10 mouse cellular contexts compared by ENCODE assay signal in the genomic region with DNA sequence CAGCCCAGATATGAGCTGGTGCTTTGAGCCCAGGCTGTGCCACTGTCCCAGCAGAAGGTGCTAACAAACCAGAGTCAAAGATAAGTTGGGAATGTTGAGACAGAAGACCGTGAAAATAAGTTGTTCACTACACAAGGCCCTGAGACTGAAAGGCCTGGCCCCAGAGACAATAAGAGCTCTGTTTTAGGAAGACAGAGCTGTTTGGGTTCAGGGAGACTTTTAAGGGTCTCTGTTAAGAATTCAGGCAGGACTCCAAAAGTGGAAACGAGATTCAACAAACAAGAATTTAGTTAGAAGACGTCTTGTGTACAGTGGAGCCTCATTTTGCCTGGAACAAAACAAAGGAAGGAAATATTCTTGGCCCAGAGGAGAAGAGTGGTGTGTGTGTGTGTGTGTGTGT. TPM values are rescaled to one million over a fixed set of nuclear protein-coding genes. Genes with fewer than 3 reads are reported as not detected.
A peak's percentile ranks its signal among the peaks of the same experiment; 100 is the strongest.
DNase-seq lines count a peak whose midpoint lies in the region; ATAC-seq and TF ChIP-seq lines count a peak whose summit lies in the region.
"Had no signal": no experiment of that assay in that cellular context is flagged by ENCODE, and none has a peak within 500 bp of the region (broad histone marks: within the 10 kb centered on the region; RNA-seq: fewer than 3 reads in every experiment).

No protein-coding gene starts in this region.

- no peaks in the 10 kb centered on the region for H3K27me3 ChIP-seq in heart, embryonic 14.5 days (ENCODE audit: control insufficient read depth, insufficient read depth, low read length)
- no peaks in the 10 kb centered on the region for H3K27me3 ChIP-seq in forebrain, postnatal 0 days (ENCODE audit: insufficient read depth, low read length)
- no peaks in the 10 kb centered on the region for H3K27me3 ChIP-seq in liver, postnatal 0 days (ENCODE audit: insufficient read depth, low read length)

- H3K27ac ChIP-seq in heart, embryonic 14.5 days (replicated peaks in 1 of 2; ENCODE audit: control insufficient read depth in 1 of 2, insufficient read depth in 1 of 2, low read depth in 2 of 2, low read length in 2 of 2), result peak overlapping the region; percentile 62 to 76
- no peak overlapping the region; the same call in 1 of the 2 replicates for H3K27ac ChIP-seq in forebrain, postnatal 0 days (ENCODE audit: low read depth, low read length)
- H3K27ac ChIP-seq in liver, postnatal 0 days (ENCODE audit: low read depth), result peak overlapping the region; percentile 74

- no peaks in the 10 kb centered on the region for H3K9me3 ChIP-seq in heart, embryonic 14.5 days (ENCODE audit: control insufficient read depth, low read length)
- H3K9me3 ChIP-seq in forebrain, postnatal 0 days (ENCODE audit: low read length), result no peaks in the 10 kb centered on the region
- H3K9me3 ChIP-seq in liver, postnatal 0 days (ENCODE audit: low read length), result no peaks in the 10 kb centered on the region

- no peak overlapping the region for H3K9ac ChIP-seq in heart, embryonic 14.5 days (ENCODE audit: low read length)
- no peak overlapping the region for H3K9ac ChIP-seq in forebrain, postnatal 0 days
- H3K9ac ChIP-seq in liver, postnatal 0 days (replicated peaks), result no peak overlapping the region

- H3K4me3 ChIP-seq in heart, embryonic 14.5 days (ENCODE audit: control insufficient read depth in 1 of 2, insufficient read depth in 1 of 2, low read depth in 1 of 2, low read length in 2 of 2), result no peak overlapping the region
- H3K4me3 ChIP-seq in forebrain, postnatal 0 days (ENCODE audit: low read depth, low read length), result no peak overlapping the region
- no peak overlapping the region for H3K4me3 ChIP-seq in liver, postnatal 0 days (ENCODE audit: low read depth, low read length)

- peaks cover 20% of the 10 kb centered on the region for H3K36me3 ChIP-seq in heart, embryonic 14.5 days (ENCODE audit: control insufficient read depth, insufficient read depth, low read length)
- peaks cover 3% of the 10 kb centered on the region for H3K36me3 ChIP-seq in forebrain, postnatal 0 days (ENCODE audit: insufficient read depth)
- peaks cover 50% of the 10 kb centered on the region for H3K36me3 ChIP-seq in liver, postnatal 0 days (replicated peaks; ENCODE audit: insufficient read depth, low read length)

- WGBS in heart, embryonic 14.5 days, result 35% methylated on average over 3 of the region's 3 CpGs
- 10% methylated on average over 3 of the region's 3 CpGs for WGBS in forebrain, postnatal 0 days
- 78% methylated on average over 3 of the region's 3 CpGs for WGBS in liver, postnatal 0 days (ENCODE audit: insufficient replicate concordance)

- H3K4me2 ChIP-seq in heart, embryonic 14.5 days (ENCODE audit: low read length), result peak overlapping the region; percentile 56
- H3K4me2 ChIP-seq in forebrain, postnatal 0 days (ENCODE audit: low read depth), result no peak overlapping the region
- peak overlapping the region; percentile 34; the same call in 1 of the 2 replicates for H3K4me2 ChIP-seq in liver, postnatal 0 days (ENCODE audit: low read depth, low read length)

- TF ChIP-seq EP300 in liver, postnatal 0 days (IDR thresholded peaks at IDR 0.05; ENCODE audit: low read depth), result no peak

- DNase-seq in heart, adult 18-20 months, result no peak
- peak; percentile 26 for DNase-seq in Muller cell, postnatal 12 days (ENCODE audit: inconsistent ontology term)
- peak; percentile 35 for DNase-seq in forebrain, postnatal 0 days
- DNase-seq in liver, postnatal 0 days, result no peak
- no peak for DNase-seq in spleen, adult 18-20 months
- DNase-seq in urinary bladder, postnatal 4 days (ENCODE audit: low spot score in 2 of 2), result no peak
- no peak for DNase-seq in T-cell, adult 2 months (ENCODE audit: low spot score)

- ATAC-seq in heart, embryonic 14.5 days (ENCODE audit: insufficient number of reproducible peaks, insufficient read depth, low FRiP score, low read depth), result no peak
- ATAC-seq in forebrain, postnatal 0 days, result peak; percentile 49
- 0 out of 2 replicates have a peak, but pooled peaks have one; percentile 5 for ATAC-seq in liver, postnatal 0 days

- peaks cover 14 to 17% of the 10 kb centered on the region in 2 experiments for H3K4me1 ChIP-seq in heart, embryonic 14.5 days (ENCODE audit: control insufficient read depth in 2 of 2, insufficient read depth in 2 of 2, low read length in 2 of 2)
- H3K4me1 ChIP-seq in forebrain, postnatal 0 days (ENCODE audit: insufficient read depth), result no peaks in the 10 kb centered on the region
- H3K4me1 ChIP-seq in liver, postnatal 0 days (ENCODE audit: insufficient read depth), result peaks cover 45% of the 10 kb centered on the region

- TF ChIP-seq CTCF in forebrain, postnatal 0 days (IDR thresholded peaks at IDR 0.05; ENCODE audit: low read depth), result no peak
- TF ChIP-seq CTCF in liver, postnatal 0 days (IDR thresholded peaks at IDR 0.05; ENCODE audit: low read depth), result no peak

RNA-seq across cellular contexts. Expression of a gene that starts 6.8 kb away (rescaled TPM):
- polyA plus RNA-seq in heart, embryonic 14.5 days (2014; fragmentation: Nextera tagmentation; extraction: Ambion mirVana), result 57.4 and 59.2 TPM in 2 replicates
- 10 to 100 TPM; 29.3 to 37.3 TPM for total RNA-seq in heart, adult 18-20 months (2021)
- total RNA-seq in forebrain, postnatal 0 days (2014; rRNA removed), result 24.5 and 25.5 TPM in 2 replicates
- polyA plus RNA-seq in forebrain, postnatal 0 days (2015; fragmentation: Nextera tagmentation; extraction: Ambion mirVana), result 53.1 and 58.1 TPM in 2 replicates
- 107 and 113 TPM in 2 replicates for polyA plus RNA-seq in liver, postnatal 0 days (2015; fragmentation: Nextera tagmentation; extraction: Ambion mirVana)

RNA-seq across cellular contexts. Expression of a gene that starts 12.1 kb away (rescaled TPM):
- polyA plus RNA-seq in heart, embryonic 14.5 days (2014; fragmentation: Nextera tagmentation; extraction: Ambion mirVana), result not detected in 2 replicates
- not detected for total RNA-seq in heart, adult 18-20 months (2021)
- total RNA-seq in forebrain, postnatal 0 days (2014; rRNA removed), result 6.1 TPM in 1 of 2 replicates, not detected in the other
- polyA plus RNA-seq in forebrain, postnatal 0 days (2015; fragmentation: Nextera tagmentation; extraction: Ambion mirVana), result not detected in 2 replicates
- not detected in 2 replicates for polyA plus RNA-seq in liver, postnatal 0 days (2015; fragmentation: Nextera tagmentation; extraction: Ambion mirVana)
- polyA plus RNA-seq: gonadal fat pad, adult 2 months; limb, embryonic 14.5 days had no signal

RNA-seq across cellular contexts. Expression of a gene that starts 26.6 kb away (rescaled TPM):
- polyA plus RNA-seq in heart, embryonic 14.5 days (2014; fragmentation: Nextera tagmentation; extraction: Ambion mirVana), result 58.5 and 59.2 TPM in 2 replicates
- total RNA-seq in heart, adult 18-20 months (2021), result 100 to 1,000 TPM; 115 to 133 TPM
- 5.0 and 7.9 TPM in 2 replicates for total RNA-seq in forebrain, postnatal 0 days (2014; rRNA removed)
- 9.2 and 11.1 TPM in 2 replicates for polyA plus RNA-seq in forebrain, postnatal 0 days (2015; fragmentation: Nextera tagmentation; extraction: Ambion mirVana)
- polyA plus RNA-seq in liver, postnatal 0 days (2015; fragmentation: Nextera tagmentation; extraction: Ambion mirVana), result 25.5 and 26.4 TPM in 2 replicates

Comparison
In these comparisons a context has a peak if more than half of its experiments do, and no peak if none do; other contexts are left out.
1. DNase-seq: peak in Muller cell, postnatal 12 days (single experiment) and forebrain, postnatal 0 days (single experiment); none in heart, adult 18-20 months (0 of 2), liver, postnatal 0 days (single experiment), spleen, adult 18-20 months (0 of 2), urinary bladder, postnatal 4 days (0 of 2) and T-cell, adult 2 months (single experiment).